Mouse (Mus musculus): ENCODE results near the gene Fmnl1.

GRCm38 (mm10) chr11:103246731-103247290 lies 75.9 kb downstream of the Fmnl1 start:
- no peak for TF ChIP-seq CTCF (IDR thresholded peaks at IDR 0.05; ENCODE audit: borderline replicate concordance, control insufficient read depth, extremely low read depth, insufficient read depth, low read length, poor library complexity)
- no peak for TF ChIP-seq POLR2A (IDR thresholded peaks at IDR 0.05; ENCODE audit: control insufficient read depth, extremely low read depth, insufficient read depth, low read length, poor library complexity)

All from thymus, adult 2 months (tissue).